Mouse (Mus musculus) neural tube, embryonic 10.5 days (tissue): ENCODE results near the gene Stim2.

Experiments
- DNase-seq: peaks from one replicate; pipeline ENCODE4 v3.0.0-alpha.2; 2017; ENCODE audit warnings: low spot score; ENCODE audit errors: extremely low spot score

Gene Stim2

DNA sequence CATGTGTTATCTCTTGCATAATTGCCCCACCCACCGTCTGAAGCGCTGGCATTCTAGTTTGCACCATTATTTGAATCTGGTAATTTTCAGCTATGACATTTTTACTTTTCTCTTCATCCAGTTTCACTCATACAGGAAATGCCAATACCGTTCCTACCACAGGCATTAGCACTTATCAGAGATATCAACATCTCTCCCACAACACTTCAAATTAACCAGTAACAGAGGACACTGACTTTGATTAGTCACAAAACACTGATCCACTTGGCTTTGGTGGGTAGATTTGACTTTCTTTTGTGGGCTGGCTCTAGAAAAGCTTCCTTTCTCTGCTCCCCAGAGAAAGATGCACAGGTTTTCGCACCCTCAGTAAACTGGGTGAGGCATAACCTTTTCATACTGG, 3.7 kb upstream of the Stim2 start:
- no peak for DNase-seq

- peak; percentile 55 for DNase-seq
Measured at GRCm38 (mm10) chr5:53995316-53995715, 3.0 kb upstream of the Stim2 start.

DNA sequence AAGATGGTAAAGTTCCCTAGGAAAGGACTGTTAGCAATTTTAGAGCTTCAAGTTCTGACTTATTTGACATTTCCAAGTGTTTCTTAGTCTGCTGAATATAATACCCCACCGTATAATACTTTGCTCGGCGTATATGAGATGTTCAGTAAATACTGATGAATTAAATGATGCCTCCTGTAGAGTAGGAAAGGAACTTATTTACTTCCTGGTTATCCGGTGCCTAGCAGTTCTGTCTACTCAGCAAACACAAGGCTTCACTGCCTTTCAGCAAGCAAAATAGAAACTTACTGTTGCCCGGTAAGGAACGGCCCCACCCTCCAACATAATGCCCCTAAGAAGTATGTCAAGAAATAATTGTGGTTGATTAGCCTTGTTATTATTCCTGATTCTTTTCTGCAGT, 1.5 kb upstream of the Stim2 start:
- DNase-seq = no peak

GRCm38 (mm10) chr5:53998743-53999460, 603 bp downstream of the Stim2 start:
- peak; percentile 76 for DNase-seq

GRCm38 (mm10) chr5:53999461-53999770, 1.1 kb downstream of the Stim2 start:
- no peak for DNase-seq

- no peak for DNase-seq
Measured at GRCm38 (mm10) chr5:53999831-54000230, 1.5 kb downstream of the Stim2 start.

DNA sequence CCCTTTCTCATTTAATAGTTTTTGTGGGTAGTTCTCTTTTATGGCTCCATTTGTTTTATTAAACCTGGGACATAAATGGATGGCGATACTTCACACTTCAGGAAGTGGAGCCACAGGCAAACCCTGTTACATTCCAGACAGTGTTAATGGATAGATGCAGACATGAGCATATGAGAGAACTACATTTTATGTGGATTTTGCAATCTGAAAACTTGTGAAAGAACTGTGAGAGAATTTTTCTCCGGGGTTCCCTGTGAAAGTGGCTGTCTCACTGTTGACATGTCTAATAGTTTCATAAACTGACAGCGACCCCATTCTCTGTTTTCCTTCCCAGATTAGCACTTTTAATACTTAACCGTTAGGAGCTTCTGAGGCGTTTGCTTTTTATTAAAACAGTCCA, 2.7 kb downstream of the Stim2 start:
- no peak for DNase-seq

- no peak for DNase-seq
Measured at GRCm38 (mm10) chr5:54005111-54005864, 7.0 kb downstream of the Stim2 start.

DNA sequence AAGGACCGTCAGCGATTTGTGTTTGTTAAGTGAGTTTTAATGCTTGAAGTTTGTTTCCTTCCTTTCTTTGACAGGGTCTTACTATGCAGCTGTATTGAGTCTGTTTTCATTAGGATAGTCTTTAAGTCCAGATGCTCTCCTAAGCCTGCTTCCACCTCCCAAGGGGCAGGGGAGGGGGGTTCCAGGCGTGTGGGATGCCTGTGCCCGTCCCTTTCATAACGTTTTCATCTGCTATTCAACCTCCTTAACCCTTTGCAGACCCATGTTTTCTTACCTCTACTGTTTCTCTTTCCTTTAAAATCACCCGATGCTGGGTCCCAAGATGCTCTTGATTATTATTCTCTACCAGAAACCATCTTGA, 7.5 kb downstream of the Stim2 start:
- no peak for DNase-seq

DNA sequence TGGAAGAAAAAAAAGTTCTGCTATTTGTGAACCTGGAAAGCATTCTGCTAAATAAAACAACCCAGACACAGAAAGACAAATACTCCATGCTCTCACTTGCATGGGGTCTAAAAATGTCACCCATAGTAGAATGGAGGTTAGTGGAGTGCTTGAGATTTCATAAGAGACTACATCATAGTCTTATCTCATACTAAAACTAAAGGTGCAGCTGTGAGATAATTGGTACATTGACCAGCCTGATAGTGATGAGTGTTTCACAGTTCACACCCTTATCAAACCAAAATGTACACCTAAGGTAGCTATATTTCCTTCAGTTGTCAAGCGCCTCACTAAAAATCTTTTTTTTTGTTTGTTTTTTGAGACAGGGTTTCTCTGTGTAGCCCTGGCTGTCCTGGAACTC, 8.5 kb downstream of the Stim2 start:
- no peak for DNase-seq

DNA sequence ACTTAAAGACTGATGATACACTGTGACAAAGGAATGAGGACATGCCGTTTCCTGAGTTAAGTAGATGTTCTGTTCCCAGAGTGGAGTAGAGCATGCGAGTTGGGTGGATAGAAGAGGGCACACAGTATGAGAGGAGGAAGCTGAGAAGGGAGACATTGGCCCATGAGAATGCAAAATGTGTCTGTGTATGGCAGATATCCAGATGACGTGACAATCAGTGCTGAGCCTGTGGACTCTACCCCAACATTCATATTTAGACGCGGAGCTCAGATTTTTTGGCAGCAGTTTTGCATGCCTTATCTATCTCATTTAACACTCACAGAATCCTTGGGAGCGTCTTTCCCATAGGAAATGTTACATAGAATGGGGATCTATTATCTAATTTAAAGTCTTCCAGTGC, 9.3 kb downstream of the Stim2 start:
- DNase-seq = no peak

GRCm38 (mm10) chr5:54013271-54013670, 15.0 kb downstream of the Stim2 start:
- no peak for DNase-seq

DNA sequence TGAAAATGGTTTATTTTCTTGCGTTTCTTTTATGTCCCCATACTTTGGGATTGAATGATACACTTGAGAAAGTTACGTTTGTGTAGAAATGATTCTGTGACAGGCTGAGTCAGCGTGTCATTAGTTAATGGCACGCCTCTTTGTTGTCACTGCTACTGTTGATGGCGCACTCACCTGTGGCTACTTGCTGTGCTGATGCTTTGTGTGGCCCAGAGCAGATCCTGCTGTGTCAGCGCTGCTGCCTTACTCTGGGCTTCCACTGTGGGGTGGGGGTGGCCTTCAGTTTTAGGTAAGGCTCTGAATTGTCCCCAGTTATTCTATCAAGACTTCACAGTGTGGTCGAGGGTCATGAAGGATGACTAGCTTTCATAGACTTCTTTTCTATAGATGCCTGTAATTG, 18.8 kb downstream of the Stim2 start:
- no peak for DNase-seq

DNA sequence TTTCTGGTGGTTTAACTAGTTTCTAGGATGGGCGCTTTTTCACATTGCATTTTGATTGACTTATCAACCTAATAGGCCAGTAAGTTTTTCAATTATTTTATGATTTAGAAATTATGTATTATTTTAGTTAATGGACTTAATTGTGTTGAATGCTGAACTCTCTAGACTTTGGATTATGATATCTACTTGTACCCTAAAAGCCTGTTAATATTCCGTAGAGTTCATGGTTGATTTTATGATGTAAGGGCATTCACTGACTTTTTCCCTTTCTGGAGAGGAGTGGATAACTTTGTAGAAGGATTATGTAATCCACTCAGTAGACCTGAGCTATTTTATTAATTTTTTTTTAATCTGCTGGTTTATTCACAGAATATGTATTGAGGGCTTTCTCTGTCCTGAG, 20.6 kb downstream of the Stim2 start:
- DNase-seq = no peak

- no peak for DNase-seq
Measured at GRCm38 (mm10) chr5:54019546-54019945, 21.2 kb downstream of the Stim2 start.

- DNase-seq = no peak
Measured at GRCm38 (mm10) chr5:54024610-54025009, 26.3 kb downstream of the Stim2 start.

GRCm38 (mm10) chr5:54025630-54026029, 27.3 kb downstream of the Stim2 start:
- DNase-seq = no peak

- DNase-seq = no peak
Measured at GRCm38 (mm10) chr5:54033217-54033616, 34.9 kb downstream of the Stim2 start.

- DNase-seq = no peak
Measured at GRCm38 (mm10) chr5:54034680-54035079, 36.4 kb downstream of the Stim2 start.

DNA sequence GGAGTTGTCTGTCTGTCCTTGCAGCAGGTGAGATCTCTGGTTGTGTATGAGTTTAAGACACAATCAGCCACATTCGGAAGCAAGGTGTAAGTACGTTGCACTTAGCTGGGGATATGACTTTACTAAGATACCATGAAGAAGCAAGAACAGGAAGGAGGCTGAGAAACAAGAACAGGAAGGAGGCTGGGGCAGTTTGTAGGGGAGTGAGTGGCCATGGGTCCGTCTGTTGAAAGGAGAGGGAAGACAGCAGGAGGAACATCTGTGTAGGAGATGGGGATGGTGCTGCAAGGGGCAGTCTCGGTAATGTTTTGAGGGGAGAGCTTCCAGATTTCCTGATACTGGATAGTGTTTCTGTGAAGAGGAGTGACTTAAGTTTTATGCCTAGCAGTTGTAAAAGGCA, 40.3 kb downstream of the Stim2 start:
- DNase-seq = no peak

- no peak for DNase-seq
Measured at GRCm38 (mm10) chr5:54040527-54040926, 42.2 kb downstream of the Stim2 start.

GRCm38 (mm10) chr5:54042013-54042412, 43.7 kb downstream of the Stim2 start:
- no peak for DNase-seq

DNA sequence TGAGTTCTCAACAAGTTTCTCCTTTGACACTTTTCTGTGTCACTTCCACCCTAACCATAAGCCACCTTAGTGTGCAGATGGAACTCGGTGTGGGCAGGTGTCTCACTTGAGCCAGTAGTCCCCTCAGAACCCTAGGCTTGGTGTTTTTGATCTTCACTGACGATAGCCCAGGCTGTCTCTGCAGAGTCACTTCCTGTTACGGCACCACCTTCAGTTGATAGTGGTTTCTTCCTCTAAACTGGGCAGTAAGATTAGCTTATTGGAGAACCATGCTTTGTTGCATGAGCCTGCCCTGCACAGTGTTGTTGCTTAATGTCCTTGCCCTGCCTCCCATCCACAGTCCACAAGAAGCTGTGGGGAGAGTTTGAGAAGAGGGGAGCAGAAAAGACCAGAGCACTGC, 47.2 kb downstream of the Stim2 start:
- no peak for DNase-seq
